Mouse (Mus musculus) embryonic facial prominence, embryonic 10.5 days (tissue): Measurements from ENCODE around the gene Ezh1. TPM values are rescaled to one million over a fixed set of nuclear protein-coding genes. Genes with fewer than 3 reads are reported as not detected.

Experiments used
- DNase-seq: peaks from one replicate; pipeline ENCODE4 v3.0.0-alpha.2; 2017; ENCODE audit warnings: low spot score
- H3K27ac ChIP-seq: fragments of 300-500 bp; sonication (generic); replicated peaks from 2 replicates; pipeline ENCODE4 v1.5.1; 2016; ENCODE audit warnings: mild to moderate bottlenecking
- H3K27me3 ChIP-seq: fragments of 300-500 bp; sonication (generic); replicated peaks from 2 replicates; pipeline ENCODE4 v1.6.1; 2016; ENCODE audit warnings: low read depth, mild to moderate bottlenecking; ENCODE audit not compliant: poor library complexity, severe bottlenecking
- H3K36me3 ChIP-seq: fragments of 300-500 bp; sonication (generic); replicated peaks from 2 replicates; pipeline ENCODE4 v1.6.1; 2016; ENCODE audit warnings: mild to moderate bottlenecking, moderate library complexity
- H3K4me1 ChIP-seq: fragments of 300-500 bp; sonication (generic); 2 replicates; pipeline ENCODE4 v1.6.1; 2016
- H3K4me3 ChIP-seq: fragments of 300-500 bp; sonication (generic); 2 replicates; pipeline ENCODE4 v1.5.1; 2016; ENCODE audit warnings: mild to moderate bottlenecking, moderate library complexity
- H3K9me3 ChIP-seq: fragments of 300-500 bp; sonication (generic); 2 replicates; pipeline ENCODE4 v1.6.1; 2016; ENCODE audit warnings: mild to moderate bottlenecking
- WGBS: fragments of 180-500 bp; shearing (Covaris S2); methylation state at CpG from one replicate; pipeline ENCODE4 v1.1.7; 2016; 5-methylcytosine and 5-hydroxymethylcytosine counted together
- polyA plus RNA-seq: library from polyadenylated mRNA; unstranded; fragments of >200 nt; fragmentation: Nextera tagmentation; extraction: Ambion mirVana; gene quantifications from 2 replicates; pipeline ENCODE4 v1.2.1, GENCODE M21; 2016

Gene Ezh1
- polyA plus RNA-seq, 1 experiment from 2014 or later: 13.3 TPM

DNA sequence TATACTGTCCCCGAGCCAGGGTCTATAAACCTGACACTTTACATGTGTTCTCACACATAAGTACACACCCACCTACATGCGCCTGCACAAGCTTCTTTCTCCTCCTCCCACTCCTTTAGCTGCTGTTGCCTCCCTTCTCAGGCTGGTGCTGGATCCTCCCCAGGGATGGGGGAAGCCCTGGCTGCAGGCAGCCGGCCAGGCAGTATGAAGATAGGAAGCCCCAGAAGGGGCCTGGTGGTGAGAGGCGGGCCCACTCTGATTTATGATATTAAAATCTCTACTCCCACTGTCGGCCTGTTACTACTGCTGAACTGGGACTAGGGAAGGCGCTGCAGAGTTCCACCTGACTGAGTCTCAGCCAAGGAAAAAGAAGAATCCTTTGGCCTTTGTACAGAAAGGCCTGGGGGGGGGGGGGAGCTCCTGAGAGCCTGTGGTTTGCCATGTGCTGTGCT, 33.0 kb upstream of the Ezh1 start:
- H3K9me3 ChIP-seq: no peaks in the 10 kb centered on the region
- peak overlapping the region; percentile 70 for H3K4me3 ChIP-seq
- 52% methylated on average over 6 of the region's 6 CpGs for WGBS
- H3K4me1 ChIP-seq: peaks cover 65% of the 10 kb centered on the region
- peaks cover 35% of the 10 kb centered on the region for H3K36me3 ChIP-seq
- peaks cover 40% of the 10 kb centered on the region for H3K27me3 ChIP-seq
- DNase-seq: no peak
- H3K27ac ChIP-seq: peak overlapping the region; percentile 76

DNA sequence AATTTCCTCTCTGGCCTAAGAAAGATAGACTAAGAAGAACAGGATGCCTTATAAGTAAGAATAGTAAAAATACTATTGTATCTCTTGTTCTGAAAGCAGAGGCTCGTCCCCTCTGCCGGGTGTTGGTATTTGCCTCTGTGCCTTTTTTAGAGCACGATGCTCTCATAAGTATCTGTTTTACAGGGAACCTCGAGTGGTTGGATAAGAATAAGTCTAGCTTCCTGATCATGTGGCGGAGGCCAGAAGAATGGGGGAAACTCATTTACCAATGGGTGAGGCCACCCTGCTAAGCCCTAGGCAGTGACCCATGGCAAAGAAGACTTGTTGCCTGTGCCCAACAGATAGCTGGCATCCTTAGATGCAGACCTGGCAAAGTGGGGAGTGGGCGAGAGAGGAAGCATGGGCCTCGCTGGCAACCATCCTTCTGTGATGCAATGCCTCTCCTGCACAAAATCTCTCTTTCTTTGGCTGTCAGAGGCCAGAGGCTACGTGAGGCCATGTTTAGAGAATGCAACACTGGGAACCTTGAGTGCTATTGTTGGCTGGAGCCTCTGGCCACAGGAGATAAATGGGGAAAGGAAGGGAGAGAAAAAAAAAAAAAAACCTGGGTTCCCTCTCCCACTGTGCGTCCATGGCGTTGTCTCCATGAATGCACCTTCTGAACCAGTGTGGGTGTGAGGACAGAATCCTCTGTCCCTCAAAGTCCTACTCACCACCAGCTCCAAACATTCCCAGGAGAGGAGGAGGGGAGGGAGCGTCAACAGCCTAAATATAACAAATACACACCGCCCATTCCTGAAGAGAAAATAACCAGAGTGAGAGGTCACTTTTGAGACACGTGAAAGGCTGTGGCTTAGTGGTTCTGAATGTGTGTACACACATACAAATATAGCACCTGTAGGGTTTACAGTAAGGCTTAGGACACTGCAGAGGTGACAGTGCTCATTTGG, 29.8 kb upstream of the Ezh1 start:
- Histone ChIP-seq H3K4me1 (peaks cover 47% of the 10 kb centered on the region), H3K27me3 (peaks cover 8% of the 10 kb centered on the region), H3K36me3 (peaks cover 35% of the 10 kb centered on the region), H3K4me3 (no peak overlapping the region), H3K9me3 (no peaks in the 10 kb centered on the region), H3K27ac (no peak overlapping the region)
- DNase-seq: no peak
- WGBS: 92% methylated on average over 13 of the region's 13 CpGs

DNA sequence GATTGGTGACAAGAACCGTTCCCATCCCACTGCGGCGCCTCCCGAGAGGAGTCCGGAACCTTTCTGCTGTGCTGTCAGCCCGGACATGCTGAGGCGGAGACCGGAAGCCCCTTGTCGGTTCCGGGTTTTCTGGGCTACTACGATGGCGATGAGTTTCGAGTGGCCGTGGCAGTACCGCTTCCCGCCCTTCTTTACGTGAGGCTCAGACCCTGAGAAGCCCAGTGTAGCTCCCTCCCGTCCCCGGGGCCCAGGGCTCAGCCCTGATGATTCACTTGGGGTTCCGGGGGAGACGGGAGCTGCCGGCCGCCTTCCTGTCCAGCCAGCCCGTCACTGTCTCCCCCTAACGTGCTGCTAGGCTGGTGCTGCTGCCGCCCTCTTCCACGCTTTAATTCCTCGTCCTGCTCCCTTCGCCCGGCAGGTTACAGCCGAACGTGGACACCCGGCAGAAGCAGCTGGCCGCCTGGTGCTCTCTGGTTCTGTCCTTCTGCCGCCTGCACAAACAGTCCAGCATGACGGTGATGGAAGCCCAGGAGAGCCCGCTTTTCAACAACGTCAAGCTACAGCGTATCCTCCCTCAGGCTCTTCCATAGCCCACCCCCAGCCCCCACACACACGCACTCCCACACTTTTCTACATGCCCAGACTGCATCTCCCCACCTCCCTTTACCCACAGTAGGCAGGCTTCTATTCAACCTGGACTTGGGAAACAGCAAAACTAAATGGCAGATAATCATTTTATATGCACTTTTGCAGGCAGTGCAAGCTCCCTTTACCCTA, 27.5 kb upstream of the Ezh1 start, which contains the start of gene Vps25:
Gene Vps25 (plus strand): TSS at position 95 of the 777 bp plus-strand sequence.
- peak within 1 kb of the TSS; percentile 95 for H3K4me3 ChIP-seq

DNA sequence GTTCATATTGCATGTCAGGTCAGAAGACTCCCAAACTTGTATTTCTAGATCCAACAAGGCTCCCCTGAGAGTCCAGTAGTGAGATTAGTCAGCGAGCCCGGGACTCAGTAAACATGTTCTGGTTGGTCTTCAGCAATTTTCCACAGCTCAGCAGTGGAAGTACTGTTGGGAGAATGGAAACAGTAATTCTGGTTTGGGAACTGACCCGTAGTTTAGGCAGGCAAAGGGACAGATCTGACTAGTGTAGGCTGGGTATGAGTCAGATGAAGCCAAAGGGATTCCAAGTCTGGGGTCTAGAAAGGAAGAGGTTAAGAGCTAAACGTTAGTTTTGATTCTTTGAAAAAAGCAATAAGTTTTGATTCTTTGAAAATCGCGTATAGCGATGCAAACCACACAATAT, 26.7 kb upstream of the Ezh1 start:
- Histone ChIP-seq H3K27ac (peak overlapping the region; percentile 95), H3K27me3 (peaks cover 5% of the 10 kb centered on the region), H3K9me3 (no peaks in the 10 kb centered on the region), H3K4me3 (peak overlapping the region; percentile 95), H3K36me3 (peaks cover 21% of the 10 kb centered on the region), H3K4me1 (peaks cover 25% of the 10 kb centered on the region)
- no peak for DNase-seq
- 16% methylated on average over 7 of the region's 7 CpGs for WGBS

More for the DNA sequence above, 27.5 kb upstream of the Ezh1 start, which contains the start of gene Vps25:
- Histone ChIP-seq H3K27me3 (0 out of 2 replicates have a peak, but pooled peaks cover 3% of the 10 kb centered on the region), H3K9me3 (no peaks in the 10 kb centered on the region), H3K4me1 (peaks cover 24% of the 10 kb centered on the region), H3K27ac (peak within 1 kb of the TSS; percentile 95), H3K36me3 (peaks cover 30% of the 10 kb centered on the region)
- WGBS: under 1% methylated on average over 40 of the region's 40 CpGs
- peak; percentile 88 for DNase-seq

- whole genome bisulfite sequencing: 79% methylated on average over 2 of the region's 2 CpGs
- H3K9me3 ChIP-seq: no peaks in the 10 kb centered on the region
- DNase-seq: no peak
Observed at GRCm38 (mm10) chr11:101251031-101251430, 24.8 kb upstream of the Ezh1 start.

GRCm38 (mm10) chr11:101248258-101248994, 22.2 kb upstream of the Ezh1 start:
- H3K27me3 ChIP-seq: peaks cover 46% of the 10 kb centered on the region
- no peaks in the 10 kb centered on the region for H3K36me3 ChIP-seq
- H3K9me3 ChIP-seq: no peaks in the 10 kb centered on the region
- peak overlapping the region; percentile 9; the same call in 1 of the 2 replicates for H3K4me3 ChIP-seq
- WGBS: 34% methylated on average over 14 of the region's 14 CpGs
- H3K4me1 ChIP-seq: peaks cover 54% of the 10 kb centered on the region
- no peak overlapping the region; the same call in 1 of the 2 replicates for H3K27ac ChIP-seq
- DNase-seq: peak; percentile 70

More at GRCm38 (mm10) chr11:101251031-101251430, 24.8 kb upstream of the Ezh1 start:
- Histone ChIP-seq H3K27me3 (peaks cover 24% of the 10 kb centered on the region), H3K4me1 (peaks cover 43% of the 10 kb centered on the region), H3K36me3 (peaks cover 4% of the 10 kb centered on the region), H3K4me3 (no peak overlapping the region), H3K27ac (no peak overlapping the region)

- H3K36me3 ChIP-seq: no peaks in the 10 kb centered on the region
- H3K4me3 ChIP-seq: peak overlapping the region; percentile 82
- H3K9me3 ChIP-seq: no peaks in the 10 kb centered on the region
- no peak for DNase-seq
- peak overlapping the region; percentile 20; the same call in 1 of the 2 replicates for H3K27ac ChIP-seq
- peaks cover 48% of the 10 kb centered on the region for H3K4me1 ChIP-seq
- 80% methylated on average over 6 of the region's 6 CpGs for WGBS
- H3K27me3 ChIP-seq: peaks cover 46% of the 10 kb centered on the region
Observed at GRCm38 (mm10) chr11:101247521-101248030, 21.3 kb upstream of the Ezh1 start.

DNA sequence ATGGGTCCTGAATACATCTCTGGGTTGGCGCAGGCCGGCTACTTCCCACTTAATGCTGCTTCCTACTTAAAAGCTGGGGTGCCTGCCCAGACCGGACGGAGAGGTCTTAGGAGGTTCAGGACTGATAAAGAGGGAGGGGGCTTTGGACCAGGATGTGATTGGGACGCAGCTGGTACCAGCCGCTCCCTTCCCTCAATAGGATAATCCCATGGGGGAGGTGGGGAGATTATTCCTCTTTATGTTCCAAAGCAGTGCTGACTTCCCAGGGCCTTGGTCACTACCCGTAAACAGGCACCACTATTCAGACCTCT, 20.4 kb upstream of the Ezh1 start:
- H3K36me3 ChIP-seq: no peaks in the 10 kb centered on the region
- no peaks in the 10 kb centered on the region for H3K9me3 ChIP-seq
- H3K4me1 ChIP-seq: peaks cover 50% of the 10 kb centered on the region
- WGBS: 5% methylated on average over 7 of the region's 7 CpGs
- peaks cover 46% of the 10 kb centered on the region for H3K27me3 ChIP-seq
- no peak for DNase-seq
- H3K27ac ChIP-seq: peak overlapping the region; percentile 88
- peak overlapping the region; percentile 82 for H3K4me3 ChIP-seq

DNA sequence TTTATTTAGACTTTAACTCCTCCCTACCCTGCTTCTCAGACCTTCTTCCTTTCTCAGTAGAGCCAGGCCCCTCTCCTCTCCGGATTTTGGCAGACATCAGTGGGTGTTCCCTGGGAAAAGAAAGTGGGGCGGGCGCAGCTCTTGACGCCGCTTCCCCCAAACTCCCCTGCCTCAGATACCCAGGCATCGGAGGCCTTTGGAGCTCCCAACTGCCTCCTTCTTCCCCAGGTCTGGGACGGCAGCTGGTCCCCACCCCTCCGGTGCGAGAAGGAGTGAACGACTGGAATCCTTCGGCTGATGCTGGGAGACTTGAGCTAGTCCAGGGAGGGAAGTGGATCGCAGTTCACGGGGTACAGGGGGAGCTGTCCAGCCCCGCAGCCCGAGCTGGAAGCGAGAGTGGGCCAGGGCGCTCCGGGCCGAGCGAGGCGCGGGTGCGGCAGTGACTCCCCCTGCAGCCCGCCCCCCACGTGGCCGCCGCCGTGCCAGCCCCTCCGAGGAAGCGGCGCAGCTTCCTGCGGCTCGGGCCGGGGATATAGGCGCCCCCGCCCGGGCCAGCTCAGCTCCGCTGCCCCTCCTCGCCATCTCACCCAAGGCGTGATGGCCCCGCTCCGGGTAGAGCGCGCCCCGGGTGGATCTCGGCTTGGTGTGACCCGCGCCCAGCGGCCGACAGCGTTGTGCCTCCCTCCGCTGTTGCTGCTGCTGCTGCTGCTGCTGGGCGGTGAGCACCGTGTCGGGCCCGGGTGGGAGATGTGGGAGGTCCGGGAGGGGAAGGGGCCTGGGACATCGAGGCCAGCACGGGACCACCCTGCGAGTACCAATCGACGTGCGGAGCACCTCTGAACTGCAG, 19.8 kb upstream of the Ezh1 start, which contains the start of gene Ramp2:
Gene Ramp2 (plus strand): TSS at position 174 of the 847 bp plus-strand sequence.
- H3K4me1 ChIP-seq: peaks cover 50% of the 10 kb centered on the region
- H3K27ac ChIP-seq: peak within 1 kb of the TSS; percentile 88
- WGBS: under 1% methylated on average over 63 of the region's 63 CpGs
- peaks cover 46% of the 10 kb centered on the region for H3K27me3 ChIP-seq
- no peaks in the 10 kb centered on the region for H3K36me3 ChIP-seq
- peak; percentile 75 for DNase-seq
- peak within 1 kb of the TSS; percentile 82 for H3K4me3 ChIP-seq
- no peaks in the 10 kb centered on the region for H3K9me3 ChIP-seq

DNA sequence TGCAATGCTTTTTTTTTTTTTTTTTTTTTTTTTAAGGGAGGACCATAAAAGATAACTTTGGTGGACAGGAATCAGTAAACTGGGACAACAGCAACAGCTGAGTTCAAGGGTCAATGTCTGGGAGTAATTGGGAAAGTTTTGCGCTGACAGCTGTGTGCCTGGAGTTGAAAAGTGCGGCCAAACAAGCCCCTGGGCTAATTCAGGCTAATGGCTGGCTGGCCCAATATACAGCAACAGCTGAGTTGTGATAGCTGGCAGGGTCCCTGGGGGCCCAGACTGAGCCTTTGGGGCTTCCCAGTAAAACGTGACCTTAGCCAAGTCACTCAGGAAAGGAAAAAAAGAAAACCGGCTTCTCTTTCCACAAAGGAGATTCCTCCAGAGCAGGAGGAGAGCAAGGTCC, 18.8 kb upstream of the Ezh1 start:
- Histone ChIP-seq H3K27me3 (peaks cover 46% of the 10 kb centered on the region), H3K4me3 (peak overlapping the region; percentile 82), H3K27ac (peak overlapping the region; percentile 88), H3K36me3 (no peaks in the 10 kb centered on the region), H3K4me1 (peaks cover 50% of the 10 kb centered on the region), H3K9me3 (no peaks in the 10 kb centered on the region)
- 18% methylated on average over 4 of the region's 4 CpGs for WGBS
- peak; percentile 83 for DNase-seq

GRCm38 (mm10) chr11:101238071-101238647, 11.9 kb upstream of the Ezh1 start:
- no peaks in the 10 kb centered on the region for H3K27me3 ChIP-seq
- peaks cover 15% of the 10 kb centered on the region for H3K4me1 ChIP-seq
- no peaks in the 10 kb centered on the region for H3K9me3 ChIP-seq
- H3K36me3 ChIP-seq: no peaks in the 10 kb centered on the region
- H3K4me3 ChIP-seq: no peak overlapping the region
- H3K27ac ChIP-seq: peak overlapping the region; percentile 68
- peak; percentile 35 for DNase-seq
- WGBS: 34% methylated on average over 5 of the region's 5 CpGs
